ENCODE assay signal across 26 mouse cellular contexts in genomic region chr8:74297698-74298097, GRCm38 (mm10).
"Had no signal": no experiment of that assay in that cellular context is flagged by ENCODE, and none has a peak within 500 bp of the region (broad histone marks: within the 10 kb centered on the region; RNA-seq: fewer than 3 reads in every experiment).

No protein-coding gene starts in this region.

- DNase-seq: gastrocnemius, adult 2 months; gastrocnemius, postnatal 10 days; gastrocnemius, postnatal 36 days; heart, adult 11 months; heart, adult 2 months; heart, postnatal 14 days; heart, postnatal 36 days; kidney, adult 11 months; kidney, adult 2 months; kidney, adult 9 months; kidney, postnatal 10 days; kidney, postnatal 25 days; kidney, postnatal 4 days; liver; liver, embryonic 13.5 days had no signal

- H3K4me3 ChIP-seq: gastrocnemius, adult 2 months; heart, adult 2 months; heart, embryonic 13.5 days; heart, embryonic 15.5 days; hindbrain, embryonic 13.5 days; hindbrain, embryonic 15.5 days; kidney, embryonic 15.5 days; layer of hippocampus, adult 2 months; left cerebral cortex, adult 2 months; limb, embryonic 10.5 days; limb, embryonic 12.5 days; liver, embryonic 13.5 days; liver, embryonic 15.5 days had no signal

- H3K4me1 ChIP-seq: heart, embryonic 13.5 days; heart, embryonic 15.5 days; hindbrain, embryonic 13.5 days; hindbrain, embryonic 15.5 days; kidney, embryonic 15.5 days; limb, embryonic 10.5 days; limb, embryonic 12.5 days; liver, embryonic 13.5 days; liver, embryonic 15.5 days had no signal

- H3K27ac ChIP-seq: gastrocnemius, adult 2 months; heart, adult 2 months; heart, embryonic 13.5 days; heart, embryonic 15.5 days; hindbrain, embryonic 13.5 days; hindbrain, embryonic 15.5 days; hindbrain, postnatal 0 days; kidney, embryonic 15.5 days; layer of hippocampus, adult 2 months; left cerebral cortex, adult 2 months; limb, embryonic 10.5 days; limb, embryonic 12.5 days; liver, embryonic 13.5 days; liver, embryonic 15.5 days had no signal
